Mouse (Mus musculus) ES-E14 (cell line): Measurements from ENCODE around the gene Mgat4a. TPM values are rescaled to one million over a fixed set of nuclear protein-coding genes. Genes with fewer than 3 reads are reported as not detected.

Experiments used
- DNase-seq: peaks from one replicate; pipeline ENCODE4 v3.0.0-alpha.2; 2013; ENCODE audit warnings: low read depth, low spot score
- H3K27ac ChIP-seq: 2 replicates; pipeline ENCODE4 v1.5.1; 2012; ENCODE audit warnings: low read depth, mild to moderate bottlenecking, low read length, moderate library complexity, mixed read lengths; ENCODE audit not compliant: poor library complexity, insufficient read depth, severe bottlenecking
- H3K36me3 ChIP-seq: 2 replicates; pipeline ENCODE4 v1.6.1; 2012; ENCODE audit warnings: mild to moderate bottlenecking, low read length, moderate library complexity, mixed read lengths; ENCODE audit not compliant: control insufficient read depth, poor library complexity, insufficient read depth, severe bottlenecking
- H3K4me1 ChIP-seq, 2 experiments: fragments of 150-350 bp in 1 of 2; sonication (generic) in 1 of 2; 2 replicates each; pipeline ENCODE4 v1.6.1; 2012; ENCODE audit warnings: low read length in 2 of 2, mild to moderate bottlenecking in 1 of 2, mixed read lengths in 1 of 2; ENCODE audit not compliant: control insufficient read depth in 2 of 2, insufficient read depth in 2 of 2, poor library complexity in 1 of 2
- H3K4me3 ChIP-seq, 2 experiments: fragments of 150-350 bp in 1 of 2; sonication (generic) in 1 of 2; 2 replicates each; pipeline ENCODE4 v1.5.1; 2012; ENCODE audit warnings: low read length in 2 of 2, low read depth in 1 of 2, mild to moderate bottlenecking in 1 of 2, mixed read lengths in 1 of 2; ENCODE audit not compliant: insufficient read depth in 1 of 2, poor library complexity in 1 of 2, severe bottlenecking in 1 of 2
- H3K9ac ChIP-seq: 2 replicates; pipeline ENCODE4 v1.6.1; 2012; ENCODE audit warnings: low read depth, mild to moderate bottlenecking, low read length, mixed read lengths; ENCODE audit not compliant: poor library complexity, insufficient read depth, severe bottlenecking
- H3K9me3 ChIP-seq: fragments of 150-350 bp; sonication (generic); 2 replicates; pipeline ENCODE4 v1.6.1; 2012; ENCODE audit warnings: low read depth, mild to moderate bottlenecking, low read length; ENCODE audit not compliant: control insufficient read depth, insufficient read depth
- CHD2 ChIP-seq: IDR thresholded peaks from 2 replicates; pipeline ENCODE4 v1.6.1; 2014; ENCODE audit warnings: mild to moderate bottlenecking, low read depth, low read length, inconsistent platforms
- HCFC1 ChIP-seq: IDR thresholded peaks from 2 replicates; pipeline ENCODE4 v1.6.1; 2012; ENCODE audit warnings: low read length, inconsistent platforms, borderline replicate concordance; ENCODE audit not compliant: insufficient read depth
- MAFK ChIP-seq: IDR thresholded peaks from 2 replicates; pipeline ENCODE4 v1.6.1; 2014; ENCODE audit warnings: mild to moderate bottlenecking, low read depth, low read length, inconsistent platforms; ENCODE audit not compliant: insufficient read depth
- ZC3H11A ChIP-seq: IDR thresholded peaks from 2 replicates; pipeline ENCODE4 v1.6.1; 2012; ENCODE audit warnings: low read depth, mild to moderate bottlenecking, inconsistent platforms, low read length, borderline replicate concordance
- ZNF384 ChIP-seq: IDR thresholded peaks from 2 replicates; pipeline ENCODE4 v1.6.1; 2012; ENCODE audit warnings: low read depth, low read length, inconsistent platforms
- in situ Hi-C, 2 experiments: fragments of 600-800 bp; cut with MboI; formaldehyde crosslinking; loops; one replicate each; pipeline ENCODE4 v1.15.1; 2025; ENCODE audit warnings: low sequenced_read_pairs in 2 of 2, inconsistent platforms in 1 of 2; ENCODE audit not compliant: unreplicated experiment in 2 of 2
- total RNA-seq: library from RNA; depleted of rRNA; stranded (reverse); fragments of 300-350 nt; gene quantifications from 2 replicates; pipeline ENCODE4 v1.2.3, GENCODE M21; 2012

Gene Mgat4a
- total RNA-seq, 1 experiment: 9.8 TPM

GRCm38 (mm10) chr1:37496591-37497280 is 44.1 kb downstream of the Mgat4a start:
- DNase-seq: no peak
- no peak for TF ChIP-seq ZC3H11A
- TF ChIP-seq MAFK: no peak
- TF ChIP-seq ZNF384: no peak
- TF ChIP-seq HCFC1: no peak
- no peak for TF ChIP-seq CHD2
- H3K27ac ChIP-seq: no peak overlapping the region
- in situ Hi-C loops: no loop called here
- no peak overlapping the region for H3K9ac ChIP-seq
- H3K4me3 ChIP-seq: no peak overlapping the region
- no peaks in the 10 kb centered on the region for H3K36me3 ChIP-seq
- no peaks in the 10 kb centered on the region for H3K9me3 ChIP-seq
- H3K4me1 ChIP-seq: peaks cover 0 to 3% of the 10 kb centered on the region in 2 experiments; a peak in 1 of 4 replicates

DNA sequence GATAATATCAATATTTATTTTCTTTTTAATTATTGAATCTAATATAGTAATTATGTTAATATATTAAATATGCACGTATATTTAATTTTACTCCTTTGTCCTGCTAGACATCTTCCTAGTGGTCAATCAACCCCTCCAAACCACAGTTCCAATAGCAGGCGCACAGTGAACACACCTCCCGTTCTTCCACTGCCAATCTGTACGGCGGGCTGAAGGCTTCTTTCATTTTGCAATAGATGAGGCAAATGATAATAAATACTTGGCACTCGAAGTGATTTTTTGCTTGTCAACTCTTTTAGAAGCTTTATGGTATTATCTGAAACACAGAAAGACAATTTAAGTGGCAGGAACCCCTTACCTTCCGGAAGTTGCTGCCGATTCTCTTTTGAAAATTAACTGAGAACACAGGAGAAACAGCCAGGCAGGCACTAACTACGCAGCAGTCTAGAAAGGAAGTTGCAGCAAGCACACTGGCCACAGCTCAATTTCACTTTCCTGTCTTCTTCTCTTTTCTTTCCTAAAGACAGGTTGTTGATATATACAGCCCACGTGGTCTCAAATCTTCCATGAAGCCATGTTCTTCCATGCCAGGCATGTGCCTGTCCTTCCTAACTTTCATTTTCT is 45.0 kb downstream of the Mgat4a start:
- Histone ChIP-seq H3K9ac (no peak overlapping the region), H3K27ac (no peak overlapping the region), H3K36me3 (no peaks in the 10 kb centered on the region), H3K9me3 (no peaks in the 10 kb centered on the region), H3K4me3 (no peak overlapping the region), H3K4me1 (peaks cover 0 to 3% of the 10 kb centered on the region in 2 experiments; a peak in 1 of 4 replicates)
- in situ Hi-C loops: no loop called here
- no peak for DNase-seq
- no peak for TF ChIP-seq ZC3H11A
- TF ChIP-seq ZNF384: no peak
- no peak for TF ChIP-seq HCFC1

DNA sequence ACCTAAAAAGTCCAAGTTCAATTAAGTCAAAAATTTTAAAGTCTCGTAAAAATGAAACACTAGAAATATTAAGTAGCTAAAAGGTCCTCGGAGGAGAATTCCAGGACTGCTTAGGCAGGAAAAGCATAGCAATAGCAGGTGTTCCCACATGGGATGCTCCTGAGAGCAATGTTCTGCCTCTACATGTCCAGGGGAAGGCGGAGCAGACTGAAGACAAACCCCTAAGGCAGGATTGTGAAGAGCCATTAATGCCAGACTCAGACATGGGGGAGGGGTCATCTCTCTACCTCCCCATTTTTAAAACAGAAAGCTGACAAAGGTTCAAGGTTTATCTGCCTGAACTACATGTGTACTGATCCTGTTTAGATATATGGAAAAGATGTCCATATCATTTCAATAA is 45.7 kb downstream of the Mgat4a start:
- Histone ChIP-seq H3K9me3 (no peaks in the 10 kb centered on the region), H3K9ac (no peak overlapping the region), H3K36me3 (no peaks in the 10 kb centered on the region), H3K4me3 (no peak overlapping the region), H3K27ac (no peak overlapping the region), H3K4me1 (peaks cover 0 to 3% of the 10 kb centered on the region in 2 experiments; a peak in 1 of 4 replicates)
- in situ Hi-C loops: no loop called here
- TF ChIP-seq HCFC1: no peak
- TF ChIP-seq ZNF384: no peak
- no peak for TF ChIP-seq MAFK
- TF ChIP-seq CHD2: no peak
- TF ChIP-seq ZC3H11A: no peak
- no peak for DNase-seq

DNA sequence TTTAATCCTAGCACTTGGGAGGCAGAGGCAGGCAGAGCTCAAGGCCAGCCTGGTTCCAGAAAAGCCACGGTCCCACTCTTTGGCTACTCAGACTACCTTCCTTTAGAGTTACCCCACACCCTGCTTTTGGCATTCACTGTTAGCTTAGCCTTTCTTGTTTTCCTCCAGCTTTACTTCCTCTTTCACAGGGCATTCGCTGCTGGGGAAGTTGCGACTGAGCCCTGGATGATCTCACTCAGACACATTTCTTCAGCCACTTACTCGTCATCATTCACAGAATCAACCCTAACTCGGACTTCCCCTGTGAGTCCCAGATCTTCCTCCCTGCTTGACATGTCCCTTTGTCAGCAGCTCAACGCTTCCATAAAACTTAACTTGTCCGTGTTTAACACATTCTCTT is 49.1 kb downstream of the Mgat4a start:
- Histone ChIP-seq H3K9ac (no peak overlapping the region), H3K4me3 (no peak overlapping the region), H3K36me3 (peaks cover 3% of the 10 kb centered on the region; the same call in 1 of the 2 replicates), H3K4me1 (peaks cover 0 to 3% of the 10 kb centered on the region in 2 experiments; a peak in 1 of 4 replicates), H3K9me3 (no peaks in the 10 kb centered on the region), H3K27ac (no peak overlapping the region)
- no peak for DNase-seq
- in situ Hi-C loops: no loop called here
- TF ChIP-seq CHD2: no peak
- TF ChIP-seq ZNF384: no peak
- TF ChIP-seq MAFK: no peak
- TF ChIP-seq ZC3H11A: no peak
- TF ChIP-seq HCFC1: no peak
